Mouse (Mus musculus): ENCODE results near the gene AI481877.

The AI481877 gene

DNA sequence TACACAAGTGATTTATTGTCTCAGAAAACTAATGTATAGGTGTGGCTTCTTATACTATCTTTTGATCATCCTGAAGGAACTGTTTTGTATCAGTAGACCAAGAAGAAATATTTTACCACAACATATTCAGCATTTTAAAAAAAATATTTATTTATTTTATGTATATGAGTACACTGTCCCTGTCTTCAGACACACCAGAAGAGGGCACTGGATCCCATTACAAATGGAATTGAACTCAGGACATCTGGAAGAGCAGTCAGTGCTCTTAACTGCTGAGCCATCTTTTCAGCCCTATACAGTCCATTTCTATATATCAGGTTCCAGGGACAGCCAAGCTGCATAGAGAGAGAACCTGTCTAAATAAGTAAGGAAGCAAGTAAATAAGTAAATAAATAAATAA is 15.2 kb downstream of the AI481877 start:
- no peak for DNase-seq

DNA sequence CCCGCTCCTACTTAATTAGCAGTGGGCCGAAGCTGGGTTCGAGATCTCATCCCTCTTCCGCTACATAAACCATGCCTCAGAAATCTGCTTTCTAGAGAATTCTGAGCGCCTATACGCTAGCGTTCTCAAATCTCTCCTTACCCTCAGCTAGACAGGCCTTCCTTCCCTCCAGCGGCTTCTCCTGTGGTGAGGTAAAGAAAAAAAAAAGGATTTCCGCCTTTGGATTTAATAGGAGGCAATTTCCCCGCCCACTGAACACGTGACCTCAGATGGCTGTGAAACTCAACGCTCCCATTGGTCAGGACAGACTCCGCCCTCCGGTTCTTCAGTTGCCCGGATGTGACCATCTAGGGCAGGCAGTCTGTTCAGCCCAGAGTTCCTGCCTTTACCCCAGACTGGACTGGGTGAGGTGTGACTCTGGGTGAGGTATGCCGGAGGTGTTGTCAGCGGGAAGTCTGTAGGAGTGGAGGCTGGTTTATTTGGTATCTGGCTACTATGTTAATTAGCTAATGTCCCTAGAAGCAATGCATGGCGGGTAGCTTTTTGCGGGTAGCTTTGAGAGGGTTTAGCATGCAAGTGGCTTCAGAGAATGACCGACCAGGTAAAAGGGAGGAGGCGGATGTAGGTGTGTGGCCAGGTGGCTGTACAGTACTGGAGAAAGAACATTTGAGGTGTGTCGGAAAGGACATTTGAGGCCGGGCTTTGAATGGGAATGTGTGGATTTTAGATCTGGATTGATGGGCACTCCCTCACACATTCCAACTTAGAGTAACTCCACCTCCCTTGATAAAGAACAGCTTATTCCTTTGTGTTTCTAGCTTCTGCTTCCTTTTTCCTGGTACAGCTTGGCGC is 20.9 kb downstream of the AI481877 start:
- no peak for DNase-seq

DNA sequence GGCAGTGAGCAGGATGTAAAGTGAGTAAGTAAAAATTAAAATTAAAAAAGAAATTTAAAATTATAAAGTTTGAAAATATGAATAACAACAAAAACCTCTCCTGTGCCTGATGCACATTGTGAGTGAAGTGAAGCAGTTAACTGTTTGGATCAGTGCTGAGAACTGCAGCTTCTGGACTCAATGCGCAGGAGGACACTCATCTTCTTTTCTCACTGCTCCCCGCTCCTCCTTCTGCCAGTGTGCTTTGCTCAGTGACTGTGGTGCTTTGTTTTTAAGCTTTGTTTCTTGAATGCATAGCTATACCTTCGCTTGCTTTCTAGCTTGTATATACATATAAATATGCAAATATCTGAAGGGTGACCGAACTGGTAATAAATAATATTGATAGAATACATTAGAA is 30.1 kb downstream of the AI481877 start:
- DNase-seq, result no peak

DNA sequence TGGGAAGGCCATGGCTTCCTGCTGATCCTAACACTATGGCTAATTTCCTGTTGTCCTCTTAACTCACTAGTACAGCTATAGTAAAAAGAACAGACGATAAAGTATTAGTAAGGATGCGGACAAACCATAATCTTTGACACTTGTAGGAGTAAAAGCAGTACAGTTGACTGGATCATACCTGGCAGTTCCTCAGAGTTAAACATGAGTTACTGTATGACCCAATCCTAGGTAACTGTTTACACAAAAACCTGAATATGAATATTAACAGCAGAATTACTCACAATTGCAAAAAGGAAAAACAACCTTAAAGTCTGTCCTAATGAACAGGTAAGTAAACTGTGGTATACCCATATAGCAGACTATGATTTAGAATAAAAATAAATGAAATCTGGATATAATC is 30.9 kb downstream of the AI481877 start:
- DNase-seq, result no peak

DNA sequence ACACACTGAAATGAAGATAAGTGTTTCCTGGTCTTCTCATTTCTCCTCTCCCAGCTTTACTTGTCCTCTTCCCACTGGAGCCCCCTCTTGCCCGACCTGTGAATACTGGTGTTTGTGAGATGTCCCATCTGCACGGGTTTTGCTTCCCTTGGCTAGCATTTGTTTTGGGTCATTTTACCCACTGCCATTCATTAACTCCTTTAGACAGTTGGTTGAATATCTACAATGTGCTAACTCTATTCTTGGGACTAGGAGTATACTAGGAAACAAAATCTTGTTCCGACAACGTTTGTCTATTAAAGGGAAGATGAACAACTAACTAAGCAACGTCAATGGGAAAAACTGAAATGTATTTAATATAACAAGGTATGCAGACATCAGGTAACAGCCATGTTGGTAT is 32.1 kb downstream of the AI481877 start:
- no peak for DNase-seq

DNA sequence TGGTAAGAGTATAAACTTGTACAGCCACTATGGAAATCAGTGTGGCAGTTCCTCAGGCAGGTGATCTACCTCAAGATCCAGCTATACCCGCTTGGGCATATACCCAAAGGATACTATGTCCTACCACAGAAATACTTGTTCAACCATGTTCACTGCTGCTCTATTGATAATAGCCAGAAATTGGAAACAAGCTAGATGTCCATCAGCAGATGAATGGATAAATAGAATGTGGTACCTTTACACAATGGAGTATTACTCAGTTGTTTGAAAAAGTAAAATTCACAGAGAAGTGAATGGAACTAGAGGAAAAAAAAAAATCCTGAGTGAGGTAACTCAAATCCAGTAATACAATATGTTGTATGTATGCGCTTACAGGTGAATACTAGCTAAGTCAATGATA is 34.6 kb downstream of the AI481877 start:
- DNase-seq, result no peak

DNA sequence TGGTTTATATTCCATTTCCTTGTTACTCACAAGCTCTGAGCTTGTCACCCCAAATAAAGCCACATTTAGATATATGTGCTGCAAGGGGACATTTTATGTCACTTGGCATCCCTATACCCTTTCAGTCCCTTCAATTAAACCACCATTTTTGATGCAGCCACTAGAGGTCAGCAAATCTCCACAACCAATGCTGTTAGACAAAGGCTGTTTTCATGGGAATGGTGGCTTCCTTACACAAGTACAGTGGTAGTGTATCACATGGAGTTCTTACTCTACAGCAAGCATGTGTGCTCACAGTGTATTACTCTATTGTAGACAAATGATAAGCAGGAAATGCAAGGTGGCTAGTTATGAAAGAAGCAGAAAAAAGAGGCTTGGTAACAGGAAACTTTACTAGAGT is 42.4 kb downstream of the AI481877 start:
- peak; percentile 54 to 84 for DNase-seq

DNA sequence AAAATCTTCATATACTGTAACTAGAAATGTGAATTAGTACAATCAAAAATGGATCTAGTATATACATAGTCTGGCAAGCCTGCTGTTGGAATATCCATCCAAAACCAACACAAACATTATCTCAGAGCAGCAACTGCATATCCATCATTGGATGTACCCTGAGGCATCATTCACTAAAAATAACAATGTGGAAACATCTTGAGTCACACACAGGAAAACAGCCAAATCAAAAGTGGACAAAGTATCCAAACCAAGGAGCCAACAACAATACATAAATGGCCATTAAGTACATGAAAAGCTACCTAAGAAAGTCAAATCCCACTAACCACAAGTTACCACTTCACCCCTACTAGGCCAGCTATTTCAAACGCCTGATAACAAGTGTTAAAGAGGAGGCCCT is 49.4 kb downstream of the AI481877 start:
- no peak for DNase-seq

DNA sequence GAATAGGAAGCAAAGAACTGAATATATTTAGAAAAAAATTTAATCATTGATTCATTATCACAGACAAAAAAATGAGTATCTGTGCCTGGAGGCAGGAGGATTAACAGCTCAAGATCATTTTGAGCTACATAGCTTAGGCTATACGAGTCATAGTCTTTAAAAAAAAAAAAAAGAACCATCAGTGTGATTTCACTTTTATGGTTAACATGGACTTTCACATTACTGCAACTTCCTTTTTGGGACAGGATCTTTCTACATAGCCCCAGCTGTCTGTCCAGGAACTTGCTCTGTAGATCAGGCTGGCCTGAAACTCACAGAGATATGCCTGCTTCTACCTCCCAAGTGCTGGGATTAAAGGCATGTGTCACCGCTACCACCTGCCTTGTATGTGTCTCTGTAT is 55.4 kb downstream of the AI481877 start:
- no peak for DNase-seq

DNA sequence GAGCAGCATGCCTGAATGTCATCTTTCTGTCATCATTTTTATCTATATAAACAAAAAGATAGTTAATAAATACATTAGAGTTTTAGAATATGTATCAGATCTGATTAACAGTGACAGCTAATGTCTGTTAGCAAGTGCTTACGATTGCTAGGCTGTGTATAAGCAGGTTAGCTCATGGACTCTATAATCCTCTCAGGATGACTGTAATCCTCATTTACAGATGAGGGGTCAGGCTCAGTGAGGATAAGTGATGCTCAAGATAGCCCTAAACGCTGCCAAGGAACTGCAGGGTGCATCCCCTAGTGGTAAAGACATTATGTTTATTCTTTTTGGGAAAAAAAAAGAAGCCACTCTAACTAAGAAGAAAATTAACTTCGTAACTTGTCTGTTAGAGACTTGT is 69.5 kb downstream of the AI481877 start:
- DNase-seq, result no peak

DNA sequence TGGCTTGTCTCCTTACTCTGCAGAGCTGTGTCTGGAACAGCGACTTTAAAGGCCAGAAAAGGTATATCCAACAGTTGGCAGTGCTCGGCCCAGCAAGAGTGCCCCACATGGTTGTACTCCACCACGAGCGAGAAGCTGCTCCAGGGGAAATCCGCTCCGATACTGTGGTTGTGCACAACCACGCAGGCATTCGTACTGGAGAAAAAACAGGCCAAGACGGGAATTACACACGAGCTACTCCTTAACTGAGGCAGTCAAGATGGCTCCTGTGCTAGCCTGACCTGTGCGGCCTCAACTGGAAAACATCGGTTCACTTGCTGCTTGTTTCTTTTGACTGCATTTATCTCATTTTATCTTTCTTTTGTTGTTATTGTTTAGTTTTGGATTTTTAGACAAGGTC is 76.3 kb downstream of the AI481877 start:
- DNase-seq, result no peak

DNA sequence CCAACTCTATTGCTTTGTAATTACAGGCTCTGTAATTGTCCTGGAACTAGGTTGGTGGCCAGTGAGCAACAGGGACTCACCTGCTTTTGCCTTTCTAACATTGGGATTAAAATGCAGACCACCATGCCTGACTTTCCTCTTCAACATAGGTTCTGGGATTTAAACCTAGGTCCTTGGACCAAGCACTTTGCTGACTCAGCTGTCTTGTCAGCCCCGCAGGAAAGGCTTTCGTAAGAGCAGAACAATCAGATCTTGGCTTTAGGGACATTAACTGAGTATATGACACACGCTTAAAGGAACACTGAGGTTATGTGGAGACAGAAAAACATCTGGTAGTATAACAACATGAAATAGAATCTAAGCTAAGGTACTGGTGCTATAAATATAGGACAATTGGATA is 80.9 kb downstream of the AI481877 start:
- DNase-seq, result no peak

DNA sequence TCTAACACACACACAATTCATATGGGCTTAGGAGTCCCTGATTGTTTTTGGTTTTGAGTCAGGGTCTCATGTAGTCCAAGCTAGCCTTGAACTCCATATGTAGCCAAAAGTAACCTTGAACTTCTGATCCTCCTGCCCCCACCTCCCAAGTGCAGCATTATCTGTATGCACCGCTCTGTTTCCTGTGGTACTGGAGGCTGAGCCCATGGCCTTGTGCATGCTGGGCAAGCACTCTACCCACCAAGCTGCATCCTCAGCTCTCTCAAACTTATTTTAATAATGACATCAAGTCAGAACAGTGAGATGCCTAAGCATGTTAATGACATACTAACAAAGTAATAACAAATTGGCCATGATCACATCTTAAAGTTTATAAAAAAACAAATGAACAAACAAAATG is 87.7 kb downstream of the AI481877 start:
- DNase-seq, result no peak

DNA sequence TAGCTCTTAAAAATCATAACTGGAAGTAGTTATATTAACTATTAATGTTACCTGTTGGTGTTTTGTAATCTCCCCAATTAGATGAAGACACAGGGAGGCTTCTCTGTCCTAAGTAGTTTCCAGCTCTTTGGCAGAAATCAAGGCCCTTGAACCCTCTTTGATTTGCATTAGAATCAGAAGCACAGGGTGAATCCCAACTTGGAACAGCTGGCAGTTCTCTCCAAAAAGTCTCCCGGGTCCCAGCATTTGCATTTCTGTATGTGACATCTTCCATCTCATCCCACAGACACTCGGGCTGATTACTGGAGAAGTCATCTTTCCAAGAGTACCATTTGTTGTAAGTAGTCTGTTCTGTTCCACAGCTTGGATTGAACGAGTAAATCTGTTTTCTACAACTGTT is 91.6 kb downstream of the AI481877 start:
- DNase-seq, result no peak

DNA sequence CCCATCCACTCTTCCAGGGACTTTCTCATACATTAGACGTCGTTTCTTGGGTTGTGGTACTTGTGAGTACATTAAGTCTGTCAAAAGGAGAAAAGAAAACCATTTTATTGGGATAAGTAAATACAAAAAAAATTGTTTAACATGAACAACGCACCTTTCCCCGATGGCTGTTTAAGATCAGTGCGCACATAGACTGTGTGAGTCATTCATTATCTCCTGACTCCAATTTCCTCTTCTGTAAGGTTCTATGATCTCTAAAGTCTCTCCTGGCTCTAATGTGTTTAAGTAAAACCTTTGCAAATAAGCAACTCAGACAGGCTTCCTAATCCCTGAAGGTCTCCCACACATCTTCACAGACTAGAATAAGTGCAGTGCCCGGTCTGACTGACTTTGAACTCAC is 94.9 kb downstream of the AI481877 start:
- DNase-seq, result no peak

DNA sequence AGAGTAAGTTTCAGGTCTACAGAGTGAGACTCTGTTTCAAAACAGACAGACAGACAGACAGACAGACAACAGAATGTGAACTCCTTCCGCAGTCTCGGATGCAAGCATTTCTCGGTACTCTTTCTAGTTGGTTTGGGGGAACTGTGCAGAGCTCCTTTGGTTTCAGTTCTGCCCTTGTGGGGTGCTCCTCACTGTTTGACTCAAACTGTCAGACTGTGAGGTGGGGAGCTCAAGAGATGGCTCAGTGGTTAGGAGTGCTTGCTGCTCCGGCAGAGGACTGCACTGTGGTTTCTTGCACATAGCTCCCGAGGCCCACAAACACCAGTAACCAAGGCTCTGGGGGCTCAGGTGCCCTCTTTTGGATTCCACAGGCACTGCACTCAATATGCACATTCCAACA is 95.7 kb downstream of the AI481877 start:
- no peak for DNase-seq

DNA sequence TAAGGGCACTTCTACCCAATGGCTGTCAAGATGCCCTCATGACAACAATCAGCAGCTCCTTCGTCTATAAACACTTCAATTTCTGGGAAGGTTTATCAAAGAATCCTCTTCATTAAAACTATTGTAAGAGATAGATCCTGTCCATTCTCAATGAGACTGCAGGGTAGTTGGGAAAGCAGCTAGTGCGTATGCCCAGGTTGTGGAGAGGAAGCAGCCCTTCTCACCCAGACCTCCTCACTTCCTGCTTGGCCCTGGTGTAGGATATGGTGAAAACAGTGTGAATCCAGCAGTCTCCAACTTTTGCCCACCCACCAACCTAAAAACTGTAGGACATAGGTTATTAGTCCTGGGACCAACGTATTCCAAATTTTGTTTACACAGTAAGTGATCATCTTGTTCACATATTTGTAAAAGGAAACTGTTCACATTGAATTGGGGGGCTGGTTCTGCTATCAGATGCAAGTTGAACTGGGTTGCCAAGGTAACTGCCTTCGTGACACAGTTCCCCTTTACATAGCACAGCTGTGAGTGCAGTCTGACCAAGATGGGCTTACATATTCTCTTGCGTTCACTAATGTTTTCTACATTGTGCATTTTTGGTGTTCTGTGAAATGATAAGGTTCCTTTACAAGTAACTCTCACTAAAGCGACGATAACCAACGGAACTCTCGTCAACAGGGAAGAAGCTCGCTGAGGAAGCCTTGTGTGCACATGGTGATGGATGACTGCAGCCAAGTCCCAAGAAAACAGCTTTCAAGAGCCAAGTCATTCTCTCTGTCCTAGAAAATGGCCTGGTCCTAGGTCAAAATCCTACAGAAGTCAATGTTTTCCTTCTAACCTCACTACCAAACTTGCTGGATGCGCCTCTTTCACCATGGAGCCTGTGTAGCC is 98.1 kb downstream of the AI481877 start:
- no peak for DNase-seq

DNA sequence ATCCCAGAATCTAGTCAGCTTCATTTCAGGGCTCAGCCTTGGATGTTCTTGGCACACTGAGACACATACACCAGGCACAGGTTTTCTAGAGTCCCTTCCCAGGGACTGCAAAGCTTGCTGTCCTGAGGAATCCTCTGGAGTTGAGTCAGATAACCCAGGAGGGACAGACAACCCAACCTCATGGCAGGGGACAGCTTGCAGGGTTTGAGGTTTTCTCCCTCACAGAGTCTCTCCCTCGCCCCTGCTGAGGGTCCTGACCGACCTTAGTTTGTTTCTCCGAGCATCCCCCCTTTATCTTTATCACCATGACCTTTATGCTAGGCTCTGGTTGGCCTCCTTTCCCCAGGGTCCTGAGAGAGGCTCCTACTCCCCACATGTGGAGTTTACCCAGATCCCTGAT is 101.3 kb downstream of the AI481877 start:
- DNase-seq, result no peak

DNA sequence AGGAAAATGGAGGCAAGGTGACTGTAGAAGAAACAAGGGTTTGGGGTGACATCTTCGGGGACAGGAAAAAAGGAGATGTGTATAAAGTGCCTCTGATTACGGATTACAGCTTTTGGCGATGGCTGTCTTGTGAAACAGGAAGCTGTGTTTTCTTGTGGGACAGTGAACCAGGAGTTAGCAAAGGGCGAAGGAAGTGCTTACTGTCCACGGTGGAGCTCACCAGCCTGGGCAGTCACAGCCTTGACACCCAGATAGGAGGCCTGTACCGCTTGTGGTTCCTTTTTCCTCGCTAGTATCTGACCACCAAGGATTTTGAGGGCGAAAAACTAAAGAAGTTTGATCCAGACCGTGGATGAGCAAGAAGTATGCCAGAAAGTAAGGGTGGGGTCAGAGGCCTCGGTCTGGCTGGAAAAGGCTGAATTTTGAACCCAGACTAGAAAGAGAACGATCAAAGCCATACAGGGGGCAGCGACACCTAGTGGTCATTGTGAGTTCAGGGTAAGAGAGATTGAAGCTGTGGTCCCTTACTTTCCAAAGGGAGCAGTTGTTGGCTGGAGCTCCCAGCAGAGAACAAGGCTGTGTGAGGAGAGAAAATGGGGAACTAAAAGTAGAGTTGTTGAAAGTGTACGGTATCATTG is 102.2 kb downstream of the AI481877 start:
- peak; percentile 62 to 84 for DNase-seq

DNA sequence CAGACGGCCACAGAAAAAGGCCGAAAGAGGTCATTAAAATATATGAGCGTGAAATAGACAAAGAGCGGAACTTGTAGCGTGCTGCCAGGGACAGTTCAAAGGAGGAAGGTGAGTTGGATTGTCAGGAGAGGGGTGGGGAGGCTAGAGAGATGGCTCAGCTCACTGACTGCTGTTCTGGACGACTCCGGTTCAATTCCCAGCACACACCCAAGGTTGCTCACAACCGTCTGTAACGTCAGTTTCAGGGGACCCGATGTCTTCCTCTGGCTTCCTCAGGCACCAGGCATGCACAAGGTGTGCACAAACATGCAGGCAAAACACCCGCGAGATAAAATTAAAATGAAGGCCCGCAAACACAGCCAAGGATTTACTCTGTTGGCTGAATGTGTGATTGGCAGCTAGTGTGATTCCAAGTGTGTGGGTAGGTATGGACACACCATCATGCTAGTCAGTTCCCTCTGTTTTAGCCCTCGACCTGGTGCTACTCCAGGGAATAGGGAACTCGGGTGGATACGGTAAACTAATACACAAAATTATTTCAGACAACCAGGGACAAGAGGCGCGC is 102.9 kb downstream of the AI481877 start:
- no peak for DNase-seq

DNA sequence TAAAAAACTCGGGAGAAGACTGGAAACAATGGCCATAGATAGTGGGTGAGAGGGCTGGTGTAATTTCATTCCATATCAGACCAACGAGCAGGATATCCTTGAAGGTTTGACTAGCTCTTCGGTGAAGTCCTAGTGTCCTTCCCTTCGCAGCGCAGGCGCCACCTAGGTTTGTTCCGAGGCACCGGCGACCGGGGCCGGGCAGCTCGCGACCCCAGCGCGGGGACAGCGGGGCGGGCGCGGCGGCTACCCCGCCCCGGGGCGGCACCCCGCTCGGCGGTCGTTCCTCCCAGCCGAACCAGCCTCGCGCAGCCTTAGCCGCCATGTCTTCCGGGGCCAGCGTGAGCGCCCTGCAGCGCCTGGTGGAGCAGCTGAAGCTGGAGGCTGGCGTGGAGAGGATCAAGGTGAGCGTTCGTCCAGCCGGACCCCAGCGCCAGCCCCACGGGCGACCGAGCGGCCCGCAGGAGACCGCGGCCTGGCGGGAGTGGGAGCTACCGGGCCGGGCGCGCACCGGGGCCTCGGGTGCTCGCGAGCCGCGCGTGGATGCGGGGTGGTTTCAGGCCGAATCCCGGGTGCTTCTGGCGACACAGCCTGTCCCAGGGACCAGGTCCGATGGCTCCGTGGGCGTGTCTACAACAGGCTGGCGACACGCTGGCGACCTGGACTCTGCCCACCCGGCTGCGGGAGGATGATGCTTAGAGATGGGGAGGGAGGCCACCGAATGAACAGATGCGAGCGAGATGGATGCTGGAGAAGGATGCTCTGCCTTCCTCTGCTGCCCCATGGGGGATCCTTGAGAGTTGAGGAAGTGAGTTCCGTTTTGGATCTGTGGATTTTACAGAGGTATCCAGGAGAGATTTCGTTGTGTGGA is 103.6 kb downstream of the AI481877 start, which contains the start of gene Gng10:
Gene Gng10 (plus strand): TSS at position 171 of the 868 bp plus-strand sequence.
- DNase-seq, result peak; percentile 61 to 82

DNA sequence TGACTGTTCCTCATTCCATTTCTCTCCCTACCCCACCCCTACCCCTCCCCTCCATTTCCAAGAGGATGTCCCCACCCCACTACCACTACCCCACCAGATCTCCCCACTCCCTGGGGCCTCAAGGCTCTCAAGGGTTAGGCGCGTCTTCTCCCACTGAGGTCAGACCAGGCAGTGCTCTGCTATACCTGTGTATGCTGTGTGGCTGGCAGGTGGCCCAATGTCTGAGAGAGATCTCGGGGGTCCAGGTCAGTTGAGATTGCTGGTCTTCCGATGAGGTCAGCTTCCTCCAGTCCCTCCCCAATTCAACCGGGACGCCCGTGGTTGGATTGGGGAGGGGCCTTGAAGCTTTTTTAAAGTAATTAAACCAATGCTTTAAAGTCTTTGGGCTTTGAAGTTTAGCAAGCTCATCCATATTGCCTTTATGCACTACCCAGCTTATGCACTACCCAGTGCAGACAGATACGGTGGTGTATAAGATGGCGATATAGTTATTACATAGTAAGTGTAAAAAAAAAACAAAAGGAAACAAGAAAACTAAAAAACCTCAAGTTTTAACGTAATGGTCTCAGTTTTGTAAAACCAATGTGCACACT is 104.4 kb downstream of the AI481877 start:
- DNase-seq, result peak in 1 of 2 experiments; percentile 39

Data from kidney, postnatal 25 days (tissue).